Mouse (Mus musculus) heart, adult 2 months (tissue): ENCODE data around the gene Olfr1392. TPM values are rescaled to one million over a fixed set of nuclear protein-coding genes. Genes with fewer than 3 reads are reported as not detected.

ENCODE experiments used
- DNase-seq, 2 experiments: peaks; one replicate each; pipeline ENCODE4 v3.0.0; 2021
- H3K27ac ChIP-seq: fragments of 200-600 bp; 2 replicates; pipeline ENCODE4 v1.8.1; 2022
- H3K27me3 ChIP-seq: fragments of 200-500 bp; 2 replicates; pipeline ENCODE4 v1.6.1; 2012; ENCODE audit warnings: mild to moderate bottlenecking, low read length, inconsistent platforms, mixed read lengths; ENCODE audit not compliant: control insufficient read depth, insufficient read depth
- H3K36me3 ChIP-seq: fragments of 200-500 bp; 2 replicates; pipeline ENCODE4 v1.6.1; 2012; ENCODE audit warnings: low read length, inconsistent platforms; ENCODE audit not compliant: control insufficient read depth, insufficient read depth
- H3K4me1 ChIP-seq: fragments of 200-500 bp; 2 replicates; pipeline ENCODE4 v1.6.1; 2011; ENCODE audit warnings: low read length; ENCODE audit not compliant: control insufficient read depth, insufficient read depth
- H3K4me3 ChIP-seq: fragments of 200-600 bp; 2 replicates; pipeline ENCODE4 v1.8.1; 2022
- H3K79me2 ChIP-seq: fragments of 200-500 bp; replicated peaks from 2 replicates; pipeline ENCODE4 v1.6.1; 2012; ENCODE audit warnings: mild to moderate bottlenecking, inconsistent platforms, low read length, moderate library complexity, mixed read lengths; ENCODE audit not compliant: control insufficient read depth, insufficient read depth
- H3K9ac ChIP-seq: fragments of 200-500 bp; 2 replicates; pipeline ENCODE4 v1.6.1; 2012; ENCODE audit warnings: low read depth, mild to moderate bottlenecking, control low read depth, inconsistent platforms, low read length, mixed read lengths
- CTCF ChIP-seq: fragments of 200-600 bp; IDR thresholded peaks from 2 replicates; pipeline ENCODE4 v1.8.1; 2022; ENCODE audit warnings: antibody characterized with exemption, mild to moderate bottlenecking, moderate library complexity
- EP300 ChIP-seq: fragments of 200-500 bp; IDR thresholded peaks from 2 replicates; pipeline ENCODE4 v1.6.1; 2011; ENCODE audit warnings: low read depth, low read length, control low read depth; ENCODE audit not compliant: insufficient read depth
- POLR2A ChIP-seq: fragments of 200-500 bp; IDR thresholded peaks from 2 replicates; pipeline ENCODE4 v1.6.1; 2011; ENCODE audit warnings: mild to moderate bottlenecking, low read depth, low read length, control low read depth; ENCODE audit not compliant: insufficient read depth
- WGBS: fragments of 180-500 bp; shearing (Covaris S2); methylation state at CpG from one replicate; pipeline ENCODE4 v1.1.7; 2018; 5-methylcytosine and 5-hydroxymethylcytosine counted together
- intact Hi-C: fragments of 180-260 bp; cut with DNase I; formaldehyde crosslinking; loops from one replicate; pipeline ENCODE4 v1.15.1; 2025
- polyA plus RNA-seq: library from polyadenylated mRNA; depleted of rRNA; stranded (reverse); fragments of >200 nt; gene quantifications from 2 replicates; pipeline ENCODE4 v1.2.3, GENCODE M21; 2012; rRNA removed
- total RNA-seq, 2 experiments: library from RNA; stranded (reverse); gene quantifications; 2 replicates each; pipeline ENCODE4 v1.2.3; 2021

The Olfr1392 gene
- total and polyA plus RNA-seq, 3 experiments, result 0.08 TPM; not detected in 2

GRCm38 (mm10) chr11:49334888-49335287 lies 49.8 kb downstream of the Olfr1392 start, which contains the start of gene Olfr1390:
TSS of gene Olfr1390 (plus strand) at chr11:49335188.
- intact Hi-C loops, result loop anchor here (5.0 kb wide), 1 partner anchor 47 kb away; no protein-coding TSS in a partner anchor
- H3K4me1 ChIP-seq, result no peaks in the 10 kb centered on the region
- H3K4me3 ChIP-seq, result no peak within 1 kb of the TSS
- WGBS, result 90% methylated on average over 1 of the region's 1 CpGs
- H3K9ac ChIP-seq, result no peak within 1 kb of the TSS
- no peaks in the 10 kb centered on the region for H3K79me2 ChIP-seq
- H3K27me3 ChIP-seq, result no peaks in the 10 kb centered on the region
- H3K36me3 ChIP-seq, result no peaks in the 10 kb centered on the region
- no peak within 1 kb of the TSS for H3K27ac ChIP-seq
- no peak for DNase-seq
- TF ChIP-seq CTCF (no peak), POLR2A (no peak), EP300 (no peak)

GRCm38 (mm10) chr11:49337150-49337832 lies 52.2 kb downstream of the Olfr1392 start:
- no peak for DNase-seq
- no peak for TF ChIP-seq CTCF
- no peak for TF ChIP-seq POLR2A
- no peak for TF ChIP-seq EP300
- Histone ChIP-seq H3K27me3 (no peaks in the 10 kb centered on the region), H3K36me3 (no peaks in the 10 kb centered on the region), H3K79me2 (no peaks in the 10 kb centered on the region), H3K4me1 (no peaks in the 10 kb centered on the region), H3K9ac (no peak overlapping the region), H3K27ac (no peak overlapping the region), H3K4me3 (no peak overlapping the region)
- 53% methylated on average over 4 of the region's 4 CpGs for WGBS
- intact Hi-C loops, result loop anchor here (5.0 kb wide), 1 partner anchor 45 kb away; no protein-coding TSS in a partner anchor

Other genes with a start within 250 kb of the Olfr1392 start
- gene 9930111J21Rik2, start 234.0 kb upstream of the Olfr1392 start, total RNA-seq, result 1 to 10 TPM; 5.5 to 7.1 TPM
- gene 9930111J21Rik2, start 234.0 kb upstream of the Olfr1392 start, polyA plus RNA-seq, result 1.9 and 4.9 TPM in 2 replicates
- 1 to 10 TPM; 1.2 to 6.9 TPM for gene Tgtp2, start 221.1 kb upstream of the Olfr1392 start, total RNA-seq
- 7.2 and 10.3 TPM in 2 replicates for gene Tgtp2, start 221.1 kb upstream of the Olfr1392 start, polyA plus RNA-seq
- gene Ifi47, start 208.7 kb upstream of the Olfr1392 start, total RNA-seq, result 1 to 10 TPM; 2.5 to 3.3 TPM
- 2.6 and 3.3 TPM in 2 replicates for gene Ifi47, start 208.7 kb upstream of the Olfr1392 start, polyA plus RNA-seq
- gene Olfr1396, start 170.4 kb upstream of the Olfr1392 start, total RNA-seq, result 1 to 10 TPM in 1 of 2 experiments, under 1 TPM in 1; 0.97 to 1.4 TPM
- gene Olfr1396, start 170.4 kb upstream of the Olfr1392 start, polyA plus RNA-seq, result 4.4 and 9.7 TPM in 2 replicates
- not detected for gene Olfr1395, start 143.0 kb upstream of the Olfr1392 start, total RNA-seq
- gene Olfr1395, start 143.0 kb upstream of the Olfr1392 start, polyA plus RNA-seq, result 0.12 TPM in 1 of 2 replicates, not detected in the other
- gene Olfr1394, start 130.9 kb upstream of the Olfr1392 start, total RNA-seq, result not detected
- not detected in 2 replicates for gene Olfr1394, start 130.9 kb upstream of the Olfr1392 start, polyA plus RNA-seq
- gene Btnl9, start 98.1 kb upstream of the Olfr1392 start, total RNA-seq, result 10 to 100 TPM; 25.0 to 31.4 TPM
- gene Btnl9, start 98.1 kb upstream of the Olfr1392 start, polyA plus RNA-seq, result 18.9 and 23.0 TPM in 2 replicates
- 10 to 100 TPM; 23.9 to 28.9 TPM for gene Zfp62, start 82.0 kb upstream of the Olfr1392 start, total RNA-seq
- gene Zfp62, start 82.0 kb upstream of the Olfr1392 start, polyA plus RNA-seq, result 2.9 and 8.2 TPM in 2 replicates
- 10 to 100 TPM; 59.2 to 72.3 TPM for gene Mgat1, start 41.1 kb upstream of the Olfr1392 start, total RNA-seq
- 74.4 and 86.4 TPM in 2 replicates for gene Mgat1, start 41.1 kb upstream of the Olfr1392 start, polyA plus RNA-seq
- gene Olfr1393, start 7.0 kb upstream of the Olfr1392 start, total RNA-seq, result under 1 TPM; 0.39 TPM
- 1.8 and 2.1 TPM in 2 replicates for gene Olfr1393, start 7.0 kb upstream of the Olfr1392 start, polyA plus RNA-seq
- gene Olfr10, start 19.5 kb downstream of the Olfr1392 start, total RNA-seq, result not detected
- gene Olfr10, start 19.5 kb downstream of the Olfr1392 start, polyA plus RNA-seq, result not detected in 2 replicates
- gene Olfr1391, start 37.5 kb downstream of the Olfr1392 start, total RNA-seq, result not detected
- not detected in 2 replicates for gene Olfr1391, start 37.5 kb downstream of the Olfr1392 start, polyA plus RNA-seq
- not detected for gene Olfr1390, start 49.9 kb downstream of the Olfr1392 start, total RNA-seq
- gene Olfr1390, start 49.9 kb downstream of the Olfr1392 start, polyA plus RNA-seq, result not detected in 2 replicates
- gene Olfr1389, start 137.8 kb downstream of the Olfr1392 start, total RNA-seq, result not detected
- not detected in 2 replicates for gene Olfr1389, start 137.8 kb downstream of the Olfr1392 start, polyA plus RNA-seq
- gene Olfr1388, start 151.3 kb downstream of the Olfr1392 start, total RNA-seq, result not detected
- gene Olfr1388, start 151.3 kb downstream of the Olfr1392 start, polyA plus RNA-seq, result 0.06 TPM in 1 of 2 replicates, not detected in the other
- gene Olfr1387, start 170.1 kb downstream of the Olfr1392 start, total RNA-seq, result under 1 TPM in 1 of 2 experiments, not detected in 1; 0.07 TPM
- gene Olfr1387, start 170.1 kb downstream of the Olfr1392 start, polyA plus RNA-seq, result not detected in 2 replicates
- gene Olfr1386, start 179.8 kb downstream of the Olfr1392 start, total RNA-seq, result under 1 TPM in 1 of 2 experiments, not detected in 1; 0.09 TPM
- not detected in 2 replicates for gene Olfr1386, start 179.8 kb downstream of the Olfr1392 start, polyA plus RNA-seq
- not detected for gene Olfr1385, start 203.8 kb downstream of the Olfr1392 start, total RNA-seq
- not detected in 2 replicates for gene Olfr1385, start 203.8 kb downstream of the Olfr1392 start, polyA plus RNA-seq
- gene Olfr1384, start 221.4 kb downstream of the Olfr1392 start, total RNA-seq, result not detected
- not detected in 2 replicates for gene Olfr1384, start 221.4 kb downstream of the Olfr1392 start, polyA plus RNA-seq
- gene Olfr1383, start 234.4 kb downstream of the Olfr1392 start, total RNA-seq, result under 1 TPM; 0.31 to 0.32 TPM
- not detected in 2 replicates for gene Olfr1383, start 234.4 kb downstream of the Olfr1392 start, polyA plus RNA-seq
- not detected for gene Olfr1382, start 243.0 kb downstream of the Olfr1392 start, total RNA-seq
- gene Olfr1382, start 243.0 kb downstream of the Olfr1392 start, polyA plus RNA-seq, result not detected in 2 replicates